Mouse (Mus musculus): ENCODE data around the gene Rbm10. TPM values are rescaled to one million over a fixed set of nuclear protein-coding genes. Genes with fewer than 3 reads are reported as not detected.

Rbm10 gene
- 48.1 and 52.9 TPM in 2 replicates for polyA plus RNA-seq (2015; fragmentation: Nextera tagmentation; extraction: Ambion mirVana)

DNA sequence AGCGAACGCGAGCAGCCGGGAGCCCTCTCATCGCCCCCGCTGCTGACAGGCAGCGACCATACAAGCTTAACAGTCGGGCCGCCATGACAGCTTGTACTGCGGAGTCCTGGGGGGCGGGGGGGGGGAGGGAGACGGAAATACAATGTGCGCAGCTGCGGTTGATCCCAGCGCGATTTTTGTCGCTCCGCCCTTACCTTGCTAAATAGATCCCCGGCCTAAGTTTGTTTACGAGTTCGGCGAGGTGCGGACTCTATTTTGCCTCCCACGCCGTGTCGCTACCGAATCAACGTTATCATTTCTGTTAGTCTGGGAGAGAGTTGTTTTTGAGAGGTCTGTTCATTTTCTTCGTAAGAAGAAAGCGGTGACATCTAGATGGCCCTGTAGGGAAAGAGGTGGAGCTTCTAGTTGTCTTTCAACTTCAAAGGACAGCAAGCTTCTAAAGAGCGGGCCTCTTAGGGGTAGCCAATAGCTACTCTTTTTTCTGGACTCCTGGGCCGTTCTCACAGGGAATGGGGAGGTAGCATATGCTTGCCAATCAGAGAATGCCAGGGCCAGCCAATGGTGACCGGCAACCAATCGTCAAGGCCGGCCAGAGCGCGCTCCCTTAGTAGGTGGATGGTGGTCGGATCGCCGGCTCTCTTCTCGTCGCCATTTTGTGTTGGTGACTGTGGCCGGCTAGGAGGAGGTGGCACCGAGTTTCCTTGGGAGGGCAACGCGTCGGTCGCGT is at the start of gene Rbm10, which contains the start of gene Ndufb11:
Gene Rbm10, plus strand, starts transcription at position 328 of the 727 bp plus-strand sequence.
Gene Ndufb11, minus strand, starts transcription at position 444 of the 727 bp plus-strand sequence.
- Histone ChIP-seq H3K9me3 (ENCODE audit: control insufficient read depth, low read length) (no peaks in the 10 kb centered on the region), H3K4me1 (ENCODE audit: control insufficient read depth, insufficient read depth, low read depth, low read length) (peaks cover 10% of the 10 kb centered on the region), H3K4me2 (ENCODE audit: low read length) (peak within 1 kb of the TSS; percentile 63), H3K4me3 (ENCODE audit: low read length) (peak within 1 kb of the TSS; percentile 58), H3K36me3 (ENCODE audit: control insufficient read depth, insufficient read depth, low read length) (no peaks in the 10 kb centered on the region), H3K9ac (ENCODE audit: low read depth, low read length) (peak within 1 kb of the TSS; percentile 66), H3K27me3 (replicated peaks; ENCODE audit: control insufficient read depth, insufficient read depth, low read length) (no peaks in the 10 kb centered on the region), H3K27ac (ENCODE audit: low read depth, low read length) (peak within 1 kb of the TSS; percentile 76)
- WGBS, result 17% methylated on average over 40 of the region's 49 CpGs
- peak; percentile 97 for ATAC-seq

DNA sequence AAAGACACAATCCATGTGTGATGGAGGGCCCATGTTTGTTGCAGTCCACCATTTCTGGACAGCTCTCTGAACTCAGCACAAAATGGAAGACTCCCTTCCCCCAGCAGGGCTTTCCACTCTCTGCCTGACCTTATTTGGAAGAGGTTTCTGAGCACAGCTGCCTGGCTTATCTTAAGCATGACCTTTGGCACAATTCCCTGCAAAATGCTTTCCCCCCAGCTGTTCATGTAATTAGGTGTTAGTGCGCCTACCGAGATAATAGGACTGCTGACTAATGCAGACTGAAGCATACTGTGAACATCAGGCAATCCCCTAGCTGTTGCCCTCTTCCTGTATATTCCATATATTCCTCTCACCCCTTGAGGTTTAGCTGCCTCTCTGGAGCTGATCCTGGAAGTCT is 46.3 kb upstream of the Rbm10 start:
- ATAC-seq, result no peak

DNA sequence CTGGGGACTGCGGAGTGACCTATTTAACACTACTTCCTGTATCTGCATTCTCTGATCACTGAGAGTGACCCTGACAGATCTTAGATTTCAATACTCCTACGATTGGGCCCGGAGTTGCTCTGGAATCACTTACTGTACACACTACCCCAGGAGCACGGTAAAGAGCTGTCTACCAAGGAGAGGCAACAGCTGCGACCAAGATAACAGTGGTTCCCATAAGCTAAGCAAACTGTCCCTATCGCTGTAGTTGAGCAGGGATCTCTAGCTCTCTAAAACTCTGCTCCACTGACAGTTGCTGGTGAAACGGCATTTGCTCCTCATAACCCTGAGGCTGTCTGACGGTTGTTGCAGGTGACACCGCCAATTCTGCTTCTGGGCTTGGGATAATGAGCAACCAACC is 44.6 kb upstream of the Rbm10 start:
- 79% methylated on average over 9 of the region's 9 CpGs for WGBS
- no peak for ATAC-seq

More for the DNA sequence above, 46.3 kb upstream of the Rbm10 start:
- 44% methylated on average over 2 of the region's 2 CpGs for WGBS
- Histone ChIP-seq H3K4me3 (ENCODE audit: low read length) (no peak overlapping the region), H3K4me2 (ENCODE audit: low read length) (no peak overlapping the region), H3K27ac (ENCODE audit: low read depth, low read length) (no peak overlapping the region), H3K4me1 (ENCODE audit: control insufficient read depth, insufficient read depth, low read depth, low read length) (no peaks in the 10 kb centered on the region), H3K9me3 (ENCODE audit: control insufficient read depth, low read length) (0 out of 2 replicates have a peak, but pooled peaks cover 2% of the 10 kb centered on the region), H3K36me3 (ENCODE audit: control insufficient read depth, insufficient read depth, low read length) (no peaks in the 10 kb centered on the region), H3K27me3 (replicated peaks; ENCODE audit: control insufficient read depth, insufficient read depth, low read length) (no peaks in the 10 kb centered on the region), H3K9ac (ENCODE audit: low read depth, low read length) (no peak overlapping the region)

DNA sequence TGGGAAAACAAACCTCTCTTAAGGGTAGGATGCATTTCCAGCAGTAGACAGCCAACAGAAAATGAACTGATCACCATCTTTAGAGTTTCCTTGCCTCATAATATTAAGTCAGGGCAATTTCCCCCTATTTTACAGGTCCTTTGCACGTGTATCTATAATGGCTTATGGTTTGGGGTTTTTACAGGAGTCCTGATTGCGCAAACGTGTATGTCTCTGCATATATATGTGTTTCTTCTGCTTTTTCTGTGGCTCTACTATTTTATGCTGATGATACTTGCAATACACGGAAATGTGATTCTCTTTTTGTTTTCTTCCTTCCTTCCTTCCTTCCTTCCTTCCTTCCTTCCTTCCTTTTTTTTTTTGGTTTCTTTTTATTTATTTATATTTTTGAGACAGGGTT is 43.4 kb upstream of the Rbm10 start:
- H3K4me2 ChIP-seq (ENCODE audit: low read length), result no peak overlapping the region
- no peaks in the 10 kb centered on the region for H3K27me3 ChIP-seq (replicated peaks; ENCODE audit: control insufficient read depth, insufficient read depth, low read length)
- H3K36me3 ChIP-seq (ENCODE audit: control insufficient read depth, insufficient read depth, low read length), result no peaks in the 10 kb centered on the region
- 0 out of 2 replicates have a peak, but pooled peaks cover 2% of the 10 kb centered on the region for H3K9me3 ChIP-seq (ENCODE audit: control insufficient read depth, low read length)
- no peak overlapping the region for H3K4me3 ChIP-seq (ENCODE audit: low read length)
- no peak overlapping the region for H3K27ac ChIP-seq (ENCODE audit: low read depth, low read length)
- no peak for ATAC-seq
- no peaks in the 10 kb centered on the region for H3K4me1 ChIP-seq (ENCODE audit: control insufficient read depth, insufficient read depth, low read depth, low read length)
- 89% methylated on average over 4 of the region's 4 CpGs for WGBS
- H3K9ac ChIP-seq (ENCODE audit: low read depth, low read length), result no peak overlapping the region

More for the DNA sequence above, 44.6 kb upstream of the Rbm10 start:
- Histone ChIP-seq H3K9me3 (ENCODE audit: control insufficient read depth, low read length) (0 out of 2 replicates have a peak, but pooled peaks cover 2% of the 10 kb centered on the region), H3K4me2 (ENCODE audit: low read length) (no peak overlapping the region), H3K36me3 (ENCODE audit: control insufficient read depth, insufficient read depth, low read length) (no peaks in the 10 kb centered on the region), H3K27me3 (replicated peaks; ENCODE audit: control insufficient read depth, insufficient read depth, low read length) (no peaks in the 10 kb centered on the region), H3K4me3 (ENCODE audit: low read length) (no peak overlapping the region), H3K27ac (ENCODE audit: low read depth, low read length) (no peak overlapping the region), H3K9ac (ENCODE audit: low read depth, low read length) (no peak overlapping the region), H3K4me1 (ENCODE audit: control insufficient read depth, insufficient read depth, low read depth, low read length) (no peaks in the 10 kb centered on the region)

DNA sequence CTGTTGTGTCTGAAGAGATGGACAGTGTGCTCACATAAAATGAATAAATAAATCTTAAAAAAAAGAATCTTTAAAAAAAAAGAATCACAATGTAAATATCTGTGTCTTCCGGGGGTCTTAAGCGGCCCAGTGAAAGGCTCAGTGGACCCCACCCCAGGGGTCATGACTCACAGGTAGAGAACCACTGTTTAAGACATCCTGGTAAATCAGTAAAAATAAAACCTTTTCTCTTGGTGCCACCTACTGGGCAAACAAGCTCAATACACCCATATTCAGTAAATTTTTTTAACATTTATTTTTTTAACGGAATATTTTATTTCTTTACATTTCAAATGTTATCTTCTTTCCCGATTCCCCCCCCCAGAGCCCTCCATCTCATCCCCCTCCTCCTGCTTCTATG is 29.3 kb upstream of the Rbm10 start:
- Histone ChIP-seq H3K27ac (ENCODE audit: low read depth, low read length) (no peak overlapping the region), H3K9ac (ENCODE audit: low read depth, low read length) (no peak overlapping the region), H3K27me3 (replicated peaks; ENCODE audit: control insufficient read depth, insufficient read depth, low read length) (no peaks in the 10 kb centered on the region), H3K36me3 (ENCODE audit: control insufficient read depth, insufficient read depth, low read length) (no peaks in the 10 kb centered on the region), H3K4me3 (ENCODE audit: low read length) (no peak overlapping the region), H3K4me2 (ENCODE audit: low read length) (no peak overlapping the region), H3K4me1 (ENCODE audit: control insufficient read depth, insufficient read depth, low read depth, low read length) (no peaks in the 10 kb centered on the region), H3K9me3 (ENCODE audit: control insufficient read depth, low read length) (no peaks in the 10 kb centered on the region)
- ATAC-seq, result no peak
- 22% methylated on average over 4 of the region's 4 CpGs for WGBS

DNA sequence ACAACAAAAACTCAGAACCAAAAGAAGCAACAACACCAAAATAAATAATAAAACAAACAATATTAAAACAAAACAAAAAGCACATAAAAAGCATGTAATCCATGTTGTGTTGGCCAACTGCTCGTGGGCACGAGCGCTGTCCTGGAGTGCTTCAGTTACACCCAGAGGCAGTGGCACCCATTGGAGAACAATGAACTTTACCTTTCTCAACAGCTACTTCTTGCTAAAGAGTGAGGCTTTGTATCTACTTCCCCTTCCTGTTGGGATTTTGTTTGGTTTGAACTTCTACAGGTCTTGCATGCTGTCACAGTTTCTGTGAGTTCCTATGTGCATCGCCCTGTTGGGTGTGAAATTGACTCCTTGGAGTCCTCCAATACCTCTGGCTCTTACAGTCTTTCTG is 8.8 kb upstream of the Rbm10 start:
- Histone ChIP-seq H3K4me2 (ENCODE audit: low read length) (no peak overlapping the region), H3K9ac (ENCODE audit: low read depth, low read length) (no peak overlapping the region), H3K4me1 (ENCODE audit: control insufficient read depth, insufficient read depth, low read depth, low read length) (no peaks in the 10 kb centered on the region), H3K27ac (ENCODE audit: low read depth, low read length) (no peak overlapping the region), H3K27me3 (replicated peaks; ENCODE audit: control insufficient read depth, insufficient read depth, low read length) (no peaks in the 10 kb centered on the region), H3K9me3 (ENCODE audit: control insufficient read depth, low read length) (no peaks in the 10 kb centered on the region), H3K36me3 (ENCODE audit: control insufficient read depth, insufficient read depth, low read length) (no peaks in the 10 kb centered on the region), H3K4me3 (ENCODE audit: low read length) (no peak overlapping the region)
- 85% methylated on average over 4 of the region's 4 CpGs for WGBS
- ATAC-seq, result no peak

DNA sequence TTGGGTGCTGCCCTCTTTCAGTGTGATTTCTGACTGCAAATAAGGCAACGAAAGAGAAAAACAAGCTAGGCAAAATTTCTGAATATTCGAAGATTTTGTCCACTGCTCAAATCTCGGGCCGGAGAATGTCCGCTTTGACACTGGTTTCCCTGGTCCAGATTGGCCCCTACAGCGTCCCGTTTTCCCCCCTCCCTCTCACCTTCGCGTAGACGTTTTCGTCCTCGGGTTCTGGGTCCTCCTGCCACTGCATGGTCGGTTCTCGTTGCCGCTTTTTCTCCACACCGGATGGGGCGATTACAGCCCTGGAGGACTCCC is 485 bp upstream of the Rbm10 start:
- Histone ChIP-seq H3K27me3 (replicated peaks; ENCODE audit: control insufficient read depth, insufficient read depth, low read length) (no peaks in the 10 kb centered on the region), H3K4me3 (ENCODE audit: low read length) (peak overlapping the region; percentile 58), H3K9ac (ENCODE audit: low read depth, low read length) (peak overlapping the region; percentile 51), H3K27ac (ENCODE audit: low read depth, low read length) (peak overlapping the region; percentile 76), H3K36me3 (ENCODE audit: control insufficient read depth, insufficient read depth, low read length) (no peaks in the 10 kb centered on the region), H3K4me2 (ENCODE audit: low read length) (peak overlapping the region; percentile 63), H3K4me1 (ENCODE audit: control insufficient read depth, insufficient read depth, low read depth, low read length) (peaks cover 10% of the 10 kb centered on the region), H3K9me3 (ENCODE audit: control insufficient read depth, low read length) (no peaks in the 10 kb centered on the region)
- WGBS, result 23% methylated on average over 17 of the region's 17 CpGs
- ATAC-seq, result peak; percentile 57

DNA sequence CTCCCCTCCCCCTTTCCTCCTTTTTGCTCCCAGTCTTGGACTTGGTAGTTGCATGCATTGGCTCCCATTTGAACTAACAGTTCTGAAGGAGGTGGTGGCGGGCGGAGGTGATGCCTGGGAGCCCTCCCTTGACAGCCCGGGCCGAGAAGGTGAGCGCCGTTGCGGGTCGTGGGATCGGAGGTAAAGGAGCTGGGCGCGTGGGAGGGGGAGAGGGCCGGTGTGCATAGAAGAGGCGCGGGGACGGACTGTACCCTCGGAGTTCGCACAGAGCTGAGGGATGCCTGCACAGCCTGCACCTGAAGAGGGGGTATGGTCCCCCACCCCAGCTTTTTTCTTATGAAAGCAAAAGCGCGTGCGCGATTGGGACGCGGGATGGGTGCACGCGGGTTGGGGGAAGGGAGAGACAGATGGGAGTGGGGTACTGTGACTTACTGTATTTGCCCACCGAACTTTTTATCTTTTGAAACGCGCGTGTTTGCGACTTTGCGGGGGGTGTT is 648 bp downstream of the Rbm10 start:
- Histone ChIP-seq H3K4me3 (ENCODE audit: low read length) (peak overlapping the region; percentile 58), H3K4me2 (ENCODE audit: low read length) (peak overlapping the region; percentile 59), H3K27me3 (replicated peaks; ENCODE audit: control insufficient read depth, insufficient read depth, low read length) (no peaks in the 10 kb centered on the region), H3K9ac (ENCODE audit: low read depth, low read length) (peak overlapping the region; percentile 66), H3K9me3 (ENCODE audit: control insufficient read depth, low read length) (no peaks in the 10 kb centered on the region), H3K4me1 (ENCODE audit: control insufficient read depth, insufficient read depth, low read depth, low read length) (peaks cover 10% of the 10 kb centered on the region), H3K27ac (ENCODE audit: low read depth, low read length) (peak overlapping the region; percentile 76), H3K36me3 (ENCODE audit: control insufficient read depth, insufficient read depth, low read length) (no peaks in the 10 kb centered on the region)
- ATAC-seq, result peak; percentile 65
- WGBS, result 25% methylated on average over 31 of the region's 31 CpGs

DNA sequence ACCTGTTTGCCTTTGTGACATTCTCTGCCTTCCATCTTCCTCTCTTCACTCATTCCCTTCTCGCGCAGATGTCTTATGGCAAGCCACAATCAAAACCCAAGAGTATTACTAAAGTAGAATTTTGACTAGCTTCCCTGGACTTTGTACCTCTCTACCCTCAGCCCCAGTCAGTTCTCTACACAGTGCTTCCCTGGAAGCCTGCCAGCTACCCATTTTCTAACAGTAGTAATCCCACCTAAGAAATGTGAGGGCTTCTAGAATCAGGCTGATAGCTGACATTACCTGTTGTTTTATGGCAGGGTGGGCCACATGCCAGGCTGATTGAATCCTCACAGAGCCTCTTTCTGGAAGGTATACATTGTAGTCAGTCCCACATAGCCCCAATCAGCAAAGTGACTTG is 20.8 kb downstream of the Rbm10 start:
- WGBS, result 95% methylated on average over 2 of the region's 2 CpGs
- Histone ChIP-seq H3K4me3 (ENCODE audit: low read length) (no peak overlapping the region), H3K27ac (ENCODE audit: low read depth, low read length) (no peak overlapping the region), H3K9me3 (ENCODE audit: control insufficient read depth, low read length) (no peaks in the 10 kb centered on the region), H3K36me3 (ENCODE audit: control insufficient read depth, insufficient read depth, low read length) (peaks cover 10% of the 10 kb centered on the region), H3K4me2 (ENCODE audit: low read length) (no peak overlapping the region), H3K9ac (ENCODE audit: low read depth, low read length) (no peak overlapping the region), H3K4me1 (ENCODE audit: control insufficient read depth, insufficient read depth, low read depth, low read length) (no peaks in the 10 kb centered on the region), H3K27me3 (replicated peaks; ENCODE audit: control insufficient read depth, insufficient read depth, low read length) (no peaks in the 10 kb centered on the region)
- ATAC-seq, result no peak

Data from hindbrain, embryonic 16.5 days (tissue).